Mouse (Mus musculus): ENCODE measurements around the gene Kcnj14. TPM values are rescaled to one million over a fixed set of nuclear protein-coding genes. Genes with fewer than 3 reads are reported as not detected.

Gene Kcnj14
- polyA plus RNA-seq (2012; rRNA removed), result 0.20 and 0.43 TPM in 2 replicates

GRCm38 (mm10) chr7:45824598-45824997 is at the start of gene Kcnj14:
Gene Kcnj14, minus strand, starts transcription at chr7:45824782.

GRCm38 (mm10) chr7:45872624-45873023 is 48.0 kb upstream of the Kcnj14 start, which contains the start of gene Kdelr1:
Gene Kdelr1, plus strand, starts transcription at chr7:45872772.

GRCm38 (mm10) chr7:45830427-45831127 is 6.0 kb upstream of the Kcnj14 start, which contains the start of gene Grwd1:
Gene Grwd1, minus strand, starts transcription at chr7:45830944.

GRCm38 (mm10) chr7:45813787-45814779 is 10.5 kb downstream of the Kcnj14 start, which contains the start of gene Cyth2:
Gene Cyth2, minus strand, starts transcription at chr7:45814581.

GRCm38 (mm10) chr7:45784524-45785372 is 39.8 kb downstream of the Kcnj14 start, which contains the start of gene Sult2b1:
Gene Sult2b1, minus strand, starts transcription at chr7:45784669.

GRCm38 (mm10) chr7:45783511-45784091 is 41.0 kb downstream of the Kcnj14 start, which contains the start of gene Lmtk3:
Gene Lmtk3, plus strand, starts transcription at chr7:45783738.

Other genes starting within 250 kb of the Kcnj14 start
- gene Fgf21, start 209.3 kb downstream of the Kcnj14 start, polyA plus RNA-seq (2012; rRNA removed), result 0.16 and 0.57 TPM in 2 replicates
- gene Fut1, start 207.5 kb downstream of the Kcnj14 start, polyA plus RNA-seq (2012; rRNA removed), result 1.8 and 2.4 TPM in 2 replicates
- gene Izumo1, start 203.0 kb downstream of the Kcnj14 start, polyA plus RNA-seq (2012; rRNA removed), result 0.23 and 0.32 TPM in 2 replicates
- 8.1 and 12.7 TPM in 2 replicates for gene Rasip1, start 197.3 kb downstream of the Kcnj14 start, polyA plus RNA-seq (2012; rRNA removed)
- gene Mamstr, start 184.8 kb downstream of the Kcnj14 start, polyA plus RNA-seq (2012; rRNA removed), result 1.3 and 2.5 TPM in 2 replicates
- 145 and 187 TPM in 2 replicates for gene Fut2, start 158.4 kb downstream of the Kcnj14 start, polyA plus RNA-seq (2012; rRNA removed)
- gene Ntn5, start 140.8 kb downstream of the Kcnj14 start, polyA plus RNA-seq (2012; rRNA removed), result 5.1 and 17.7 TPM in 2 replicates
- 0.63 and 0.67 TPM in 2 replicates for gene Sec1, start 130.4 kb downstream of the Kcnj14 start, polyA plus RNA-seq (2012; rRNA removed)
- 9.5 and 19.2 TPM in 2 replicates for gene Car11, start 124.9 kb downstream of the Kcnj14 start, polyA plus RNA-seq (2012; rRNA removed)
- 29.4 and 35.9 TPM in 2 replicates for gene Dbp, start 119.7 kb downstream of the Kcnj14 start, polyA plus RNA-seq (2012; rRNA removed)
- 2,262 and 2,660 TPM in 2 replicates for gene Rpl18, start 109.3 kb downstream of the Kcnj14 start, polyA plus RNA-seq (2012; rRNA removed)
- 113 and 134 TPM in 2 replicates for gene Sphk2, start 106.8 kb downstream of the Kcnj14 start, polyA plus RNA-seq (2012; rRNA removed)
- gene Fam83e, start 103.6 kb downstream of the Kcnj14 start, polyA plus RNA-seq (2012; rRNA removed), result 572 and 657 TPM in 2 replicates
- 0.24 and 0.36 TPM in 2 replicates for gene Spaca4, start 99.0 kb downstream of the Kcnj14 start, polyA plus RNA-seq (2012; rRNA removed)
- gene Lmtk3, start 41.0 kb downstream of the Kcnj14 start, polyA plus RNA-seq (2012; rRNA removed), result 5.0 and 6.1 TPM in 2 replicates
- gene Sult2b1, start 40.1 kb downstream of the Kcnj14 start, polyA plus RNA-seq (2012; rRNA removed), result 36.4 and 39.2 TPM in 2 replicates
- 58.1 and 61.0 TPM in 2 replicates for gene Cyth2, start 10.2 kb downstream of the Kcnj14 start, polyA plus RNA-seq (2012; rRNA removed)
- gene Grwd1, start 6.2 kb upstream of the Kcnj14 start, polyA plus RNA-seq (2012; rRNA removed), result 10.6 and 12.5 TPM in 2 replicates
- gene Kdelr1, start 48.0 kb upstream of the Kcnj14 start, polyA plus RNA-seq (2012; rRNA removed), result 211 and 311 TPM in 2 replicates
- 5.3 and 8.1 TPM in 2 replicates for gene Grin2d, start 53.6 kb upstream of the Kcnj14 start, polyA plus RNA-seq (2012; rRNA removed)
- 0.30 and 0.32 TPM in 2 replicates for gene Syngr4, start 71.9 kb upstream of the Kcnj14 start, polyA plus RNA-seq (2012; rRNA removed)
- 53.2 and 56.2 TPM in 2 replicates for gene Tmem143, start 72.2 kb upstream of the Kcnj14 start, polyA plus RNA-seq (2012; rRNA removed)
- gene Emp3, start 96.6 kb upstream of the Kcnj14 start, polyA plus RNA-seq (2012; rRNA removed), result 123 and 152 TPM in 2 replicates
- 5.0 and 8.4 TPM in 2 replicates for gene Ccdc114, start 99.3 kb upstream of the Kcnj14 start, polyA plus RNA-seq (2012; rRNA removed)
- gene Abcc6, start 205.5 kb upstream of the Kcnj14 start, polyA plus RNA-seq (2012; rRNA removed), result 6.2 and 11.0 TPM in 2 replicates
- 30.6 and 33.7 TPM in 2 replicates for gene Nomo1, start 208.9 kb upstream of the Kcnj14 start, polyA plus RNA-seq (2012; rRNA removed)